Mouse (Mus musculus): ENCODE results near the gene Hspb7. TPM values are rescaled to one million over a fixed set of nuclear protein-coding genes. Genes with fewer than 3 reads are reported as not detected.

The Hspb7 gene
- total RNA-seq, 2 experiments from 2014 or later, result 154 to 183 TPM

DNA sequence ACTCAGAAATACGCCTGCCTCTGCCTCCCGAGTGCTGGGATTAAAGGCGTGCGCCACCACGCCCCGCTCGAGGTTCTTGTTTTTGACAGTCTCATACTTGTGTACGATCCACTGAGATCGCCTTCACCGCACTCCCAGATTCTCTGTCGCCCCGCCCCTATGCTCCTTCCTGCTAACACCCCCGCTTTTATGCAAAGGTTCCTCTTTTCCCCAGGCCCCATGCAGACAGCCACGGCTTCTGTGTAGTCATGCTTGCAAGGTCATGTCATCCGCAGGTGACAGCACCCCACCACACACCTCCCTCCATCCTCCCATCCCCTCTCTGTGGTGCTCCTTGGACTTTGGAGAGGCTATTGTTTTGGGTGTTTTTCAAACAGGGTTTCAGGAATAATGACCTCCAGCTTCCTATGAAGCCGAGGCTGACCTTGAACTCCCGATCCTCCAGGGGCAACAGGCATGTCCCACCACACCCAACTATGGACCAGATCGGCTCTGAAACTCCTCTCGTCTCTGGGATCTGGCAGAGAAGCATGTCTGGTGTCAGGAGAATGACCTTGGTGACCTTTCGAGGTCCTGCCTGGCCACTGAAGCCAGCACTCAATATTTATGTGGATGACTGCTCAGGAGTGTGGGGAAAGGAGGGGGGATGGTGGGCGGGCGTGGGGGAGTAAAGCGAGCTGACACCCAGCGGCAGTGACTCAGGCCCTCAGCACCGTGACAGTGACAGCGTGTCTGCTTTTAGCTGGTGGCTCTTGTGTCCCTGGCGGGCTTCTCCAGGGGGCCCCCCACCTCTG is 984 bp upstream of the Hspb7 start:
- DNase-seq (ENCODE audit: low spot score in 2 of 2), result no peak

DNA sequence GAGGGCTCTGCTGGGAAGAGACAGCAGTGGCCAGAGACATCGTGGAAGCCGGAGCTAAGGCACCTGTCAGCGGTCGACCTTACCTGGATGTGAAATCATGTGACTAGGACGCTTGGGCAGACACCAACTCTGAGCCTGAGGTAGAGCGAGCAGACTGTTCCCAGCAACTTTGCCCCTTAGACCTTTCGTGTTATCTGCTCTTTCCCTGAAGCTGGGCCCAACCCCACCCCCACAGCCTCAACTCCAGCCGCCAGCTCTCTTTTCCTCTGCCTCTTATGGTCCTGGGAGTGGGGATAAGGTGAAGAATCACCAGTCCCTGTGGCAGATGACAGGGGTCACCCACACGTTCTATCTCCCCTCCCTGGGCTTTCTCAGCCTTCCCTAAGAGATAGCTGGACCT is 307 bp downstream of the Hspb7 start:
- peak in 1 of 2 experiments; percentile 10 for DNase-seq (ENCODE audit: low spot score in 2 of 2)

DNA sequence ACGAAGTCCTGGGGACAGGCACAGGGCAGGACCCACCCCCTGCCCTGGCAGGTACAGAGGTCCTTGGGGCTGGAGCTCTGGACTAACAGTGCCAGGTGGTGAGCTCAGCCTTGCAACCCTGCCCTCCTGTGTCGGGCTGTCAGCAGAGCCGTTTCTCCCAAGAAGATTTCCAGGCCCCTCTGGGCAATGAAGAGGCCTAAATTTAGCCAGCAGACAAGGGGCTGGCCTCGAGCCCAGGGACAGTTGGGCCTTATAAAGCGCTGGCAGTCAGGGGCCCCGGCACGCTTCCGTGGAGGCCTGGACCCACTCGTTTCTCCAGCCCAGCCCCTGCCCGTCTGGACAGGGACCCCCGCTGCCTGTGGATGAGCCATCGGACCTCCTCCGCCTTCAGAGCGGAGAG is 844 bp downstream of the Hspb7 start:
- peak; percentile 60 to 73 for DNase-seq (ENCODE audit: low spot score in 2 of 2)

- no peak for DNase-seq (ENCODE audit: low spot score in 2 of 2)
These were observed 2.3 kb downstream of the Hspb7 start for GRCm38 (mm10) chr4:141422841-141423240.

DNA sequence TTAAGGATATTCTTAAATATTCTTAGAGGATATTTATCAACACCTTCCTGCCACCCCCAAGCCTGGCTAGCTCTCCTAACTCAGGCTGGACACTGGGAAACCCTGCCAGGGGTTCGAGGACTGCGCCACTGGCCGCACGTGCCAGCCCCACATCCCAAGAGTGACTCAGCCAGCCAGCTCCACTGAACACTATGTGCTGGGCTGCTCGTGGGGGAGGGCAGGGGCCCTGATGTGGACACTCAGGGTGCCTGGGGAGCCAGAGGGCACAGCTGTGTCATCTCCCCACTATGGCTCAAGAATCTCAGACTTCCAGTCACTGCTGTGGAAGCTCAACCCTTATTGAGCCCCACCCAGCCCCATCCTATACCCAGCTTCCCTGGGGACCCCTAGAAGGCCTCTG is 2.7 kb downstream of the Hspb7 start:
- DNase-seq (ENCODE audit: low spot score in 2 of 2), result peak in 1 of 2 experiments; percentile 12

DNA sequence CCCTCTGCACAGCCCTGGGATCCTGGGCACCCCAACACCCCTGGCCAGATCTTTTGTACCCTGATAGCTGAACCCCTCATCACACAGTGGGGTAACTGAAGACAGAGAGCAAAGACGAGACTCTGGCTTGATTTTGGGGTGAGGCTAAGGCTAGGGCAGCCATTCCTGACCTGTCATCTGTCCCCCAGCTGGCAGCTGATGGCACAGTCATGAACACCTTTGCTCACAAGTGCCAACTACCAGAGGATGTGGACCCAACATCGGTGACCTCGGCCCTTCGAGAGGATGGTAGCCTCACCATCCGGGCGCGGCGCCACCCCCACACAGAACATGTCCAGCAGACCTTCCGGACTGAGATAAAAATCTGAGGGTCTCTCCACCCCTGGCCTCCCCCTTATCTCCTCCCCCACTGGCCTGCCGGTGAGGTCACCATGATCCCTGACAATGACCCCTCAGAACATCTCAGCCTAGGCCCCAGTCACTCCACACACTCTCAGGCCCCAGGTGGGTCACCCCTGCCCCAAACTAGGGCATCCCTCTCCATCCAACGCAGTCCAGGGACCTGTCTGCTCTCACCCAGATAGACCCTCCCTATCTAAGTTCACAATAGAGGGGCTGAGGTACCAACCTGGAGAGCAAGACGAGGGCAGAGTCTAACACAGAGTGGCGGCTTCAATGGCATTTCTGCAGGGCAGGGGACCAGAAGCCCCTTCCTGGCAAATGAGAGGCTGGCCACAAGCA is 3.3 kb downstream of the Hspb7 start:
- DNase-seq (ENCODE audit: low spot score in 2 of 2), result peak in 1 of 2 experiments; percentile 6

DNA sequence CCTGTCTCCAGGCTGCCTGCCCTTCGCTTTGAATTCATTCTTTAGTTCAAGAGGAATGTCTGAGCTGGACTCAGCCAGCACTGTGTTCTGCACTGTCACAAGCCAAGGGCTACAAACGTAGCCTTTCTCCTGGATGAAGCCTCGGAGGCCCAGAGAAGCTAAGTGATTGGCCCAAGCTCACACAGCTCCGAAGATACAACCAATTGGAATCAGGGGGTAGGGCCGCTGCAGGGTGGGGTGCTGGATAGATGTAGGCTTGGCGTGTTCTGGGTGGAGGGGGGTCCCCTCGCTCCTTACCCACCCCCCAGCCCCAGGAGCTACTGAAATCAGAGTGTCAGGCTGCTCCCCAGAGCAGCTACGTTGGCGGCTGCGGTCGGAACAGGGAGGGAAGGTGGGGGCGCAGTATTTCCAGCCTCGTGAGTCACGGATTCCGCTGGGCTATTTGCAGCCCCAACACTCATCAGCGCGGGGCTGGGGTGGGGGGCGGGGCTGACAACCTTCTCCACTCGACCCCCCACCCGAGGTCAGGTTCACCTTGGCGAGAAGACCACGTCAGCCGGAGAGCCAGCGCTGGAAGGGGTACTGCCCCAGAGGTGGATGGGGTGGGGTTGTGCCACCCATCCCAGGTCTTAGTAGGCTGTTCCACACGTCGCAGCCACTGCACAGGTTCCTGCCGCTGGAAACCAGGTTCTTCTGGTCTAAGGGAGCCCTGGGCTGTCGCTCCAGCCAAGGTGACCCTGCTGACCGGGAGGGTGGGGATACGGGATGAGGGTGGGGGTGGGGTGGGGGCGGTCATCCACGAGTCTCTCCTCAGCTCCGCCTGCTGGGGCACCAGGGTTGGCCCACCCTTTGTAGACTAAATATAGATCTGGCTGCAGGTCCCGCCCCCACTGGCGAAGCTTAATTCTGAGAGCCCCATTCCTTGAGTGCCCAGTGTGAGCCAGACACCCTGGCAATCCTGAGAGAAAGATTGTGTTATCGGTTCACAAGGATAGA is 5.2 kb downstream of the Hspb7 start:
- DNase-seq (ENCODE audit: low spot score in 2 of 2), result peak in 1 of 2 experiments; percentile 53

- DNase-seq (ENCODE audit: low spot score in 2 of 2), result no peak
These were observed 6.5 kb downstream of the Hspb7 start for GRCm38 (mm10) chr4:141426796-141427745.

DNA sequence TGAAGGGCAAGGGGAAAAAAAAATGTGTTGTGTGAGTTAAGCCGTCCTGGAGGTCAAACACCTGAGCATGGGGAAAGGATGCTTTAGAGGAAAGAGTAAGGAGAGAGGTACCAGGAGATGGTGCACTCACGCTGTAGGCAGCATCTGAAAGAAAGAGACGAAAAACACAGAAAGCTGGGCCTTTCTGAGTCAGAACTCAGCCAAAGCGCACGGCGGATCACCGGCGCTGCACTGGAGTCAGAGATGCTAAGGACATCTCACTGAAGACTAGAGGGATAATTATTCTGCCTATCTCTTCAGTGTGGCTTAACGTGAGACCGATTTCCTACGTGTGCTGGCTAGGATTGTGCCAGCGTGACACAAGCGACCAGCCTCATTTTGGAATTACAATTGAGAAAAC is 7.3 kb downstream of the Hspb7 start:
- DNase-seq (ENCODE audit: low spot score in 2 of 2), result no peak

DNA sequence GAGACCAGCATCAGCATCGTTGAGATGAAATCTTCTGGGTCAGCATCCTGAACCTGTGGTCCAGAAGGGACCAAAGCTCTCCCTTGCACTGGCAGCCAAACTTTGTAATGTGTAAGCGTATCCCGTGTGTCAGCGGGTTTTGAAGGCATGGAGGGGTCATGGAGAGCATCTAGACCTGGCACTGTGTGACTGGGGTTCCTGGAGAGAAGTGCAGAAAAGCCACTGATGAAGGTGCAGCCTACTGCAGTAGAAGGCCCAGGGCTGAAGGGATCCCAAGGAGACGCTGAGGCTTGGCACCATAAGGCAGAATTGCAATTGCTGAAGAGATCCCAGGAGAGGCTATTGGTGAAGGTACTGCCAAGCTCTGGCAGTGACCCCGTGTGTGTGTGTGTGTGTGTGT is 8.8 kb downstream of the Hspb7 start:
- DNase-seq (ENCODE audit: low spot score in 2 of 2), result no peak

- DNase-seq (ENCODE audit: low spot score in 2 of 2), result peak in 1 of 2 experiments; percentile 48
These were observed 9.3 kb downstream of the Hspb7 start for GRCm38 (mm10) chr4:141429847-141430246.

DNA sequence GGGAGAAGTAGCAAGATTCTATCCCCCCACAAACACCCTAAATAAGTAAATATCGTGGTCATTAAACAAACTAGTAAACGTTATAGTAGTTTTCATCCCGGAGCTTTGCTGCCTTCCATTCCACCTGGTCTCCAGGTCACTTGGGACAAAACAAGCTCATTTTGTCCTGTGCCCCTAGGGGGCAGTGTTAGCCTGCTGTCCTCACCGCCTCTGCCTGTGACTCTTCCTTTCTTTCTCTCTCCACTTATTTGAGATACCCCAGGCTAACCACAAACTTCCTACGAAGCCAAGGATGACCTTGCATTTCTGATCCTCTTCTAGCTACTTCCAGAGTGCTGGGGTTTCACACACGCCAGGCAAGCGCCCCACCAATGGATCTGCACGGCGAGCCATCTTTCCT is 10.4 kb downstream of the Hspb7 start:
- peak in 1 of 2 experiments; percentile 63 for DNase-seq (ENCODE audit: low spot score in 2 of 2)

- no peak for DNase-seq (ENCODE audit: low spot score in 2 of 2)
These were observed 12.1 kb downstream of the Hspb7 start for GRCm38 (mm10) chr4:141432666-141433065.

DNA sequence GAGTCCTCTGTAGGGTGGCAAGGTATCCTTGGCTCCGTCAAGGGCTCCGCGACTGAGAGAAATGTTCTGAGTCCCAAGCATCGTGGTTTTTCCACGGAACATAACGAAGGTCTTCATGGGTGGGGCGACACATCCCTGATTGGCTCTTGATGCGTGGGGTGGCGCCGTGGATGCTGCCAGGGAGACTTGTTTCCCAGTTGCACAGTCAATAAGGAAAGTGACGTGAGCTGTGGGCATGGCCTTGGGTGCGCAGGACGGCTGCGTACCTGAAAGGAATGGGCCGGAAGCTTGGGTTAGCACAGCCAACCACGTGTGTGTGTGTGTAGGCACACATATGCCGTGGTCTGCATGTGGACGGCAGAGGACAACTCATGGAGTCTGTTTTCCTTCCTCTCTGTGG is 12.6 kb downstream of the Hspb7 start:
- DNase-seq (ENCODE audit: low spot score in 2 of 2), result no peak

GRCm38 (mm10) chr4:141435974-141436373 is 15.4 kb downstream of the Hspb7 start, which contains the start of gene Srarp:
Gene Srarp, minus strand, starts transcription at chr4:141436105.
- no peak for DNase-seq (ENCODE audit: low spot score in 2 of 2)

- DNase-seq (ENCODE audit: low spot score in 2 of 2), result no peak
These were observed 18.7 kb downstream of the Hspb7 start for GRCm38 (mm10) chr4:141439083-141439803.

- no peak for DNase-seq (ENCODE audit: low spot score in 2 of 2)
These were observed 20.3 kb downstream of the Hspb7 start for GRCm38 (mm10) chr4:141440877-141441276.

- DNase-seq (ENCODE audit: low spot score in 2 of 2), result no peak
These were observed 23.3 kb downstream of the Hspb7 start for GRCm38 (mm10) chr4:141443641-141444429.
